Mouse (Mus musculus) testis, adult 2 months (tissue): ENCODE results near the gene Clasrp.

Source experiments
- CTCF ChIP-seq: fragments of 200-500 bp; IDR thresholded peaks from 2 replicates; pipeline ENCODE4 v1.5.1; 2012; ENCODE audit warnings: low read depth, mild to moderate bottlenecking, inconsistent platforms, low read length, moderate library complexity; ENCODE audit not compliant: control insufficient read depth, insufficient read depth, insufficient replicate concordance
- POLR2A ChIP-seq: fragments of 200-500 bp; IDR thresholded peaks from 2 replicates; pipeline ENCODE4 v1.6.1; 2012; ENCODE audit warnings: low read depth, mild to moderate bottlenecking, inconsistent platforms, low read length, moderate library complexity; ENCODE audit not compliant: control insufficient read depth

- TF ChIP-seq POLR2A (no peak), CTCF (no peak)
Observed at GRCm38 (mm10) chr7:19632275-19632674, 28.0 kb upstream of the Clasrp start.
